Mouse (Mus musculus) midbrain, embryonic 13.5 days (tissue): ENCODE measurements around the gene Slamf6. TPM values are rescaled to one million over a fixed set of nuclear protein-coding genes. Genes with fewer than 3 reads are reported as not detected.
A peak's percentile ranks its signal among the peaks of the same experiment; 100 is the strongest.

ENCODE experiments used
- ATAC-seq: fragments of 200-750 bp; cut with Nextera tagmentation; 2 replicates; pipeline ENCODE4 v1.8.0; 2017; ENCODE audit warnings: mild to moderate bottlenecking, moderate TSS enrichment, moderate library complexity
- H3K27ac ChIP-seq: fragments of 300-500 bp; sonication (generic); 2 replicates; pipeline ENCODE4 v1.5.1; 2015; ENCODE audit warnings: inconsistent platforms, mild to moderate bottlenecking, moderate library complexity
- H3K27me3 ChIP-seq: fragments of 300-500 bp; sonication (generic); 2 replicates; pipeline ENCODE4 v1.6.1; 2015; ENCODE audit warnings: mild to moderate bottlenecking, inconsistent platforms
- H3K36me3 ChIP-seq: fragments of 300-500 bp; sonication (generic); 2 replicates; pipeline ENCODE4 v1.6.1; 2015; ENCODE audit warnings: mild to moderate bottlenecking, inconsistent platforms
- H3K4me1 ChIP-seq: fragments of 300-500 bp; sonication (generic); replicated peaks from 2 replicates; pipeline ENCODE4 v1.6.1; 2015; ENCODE audit warnings: inconsistent platforms
- H3K4me2 ChIP-seq: fragments of 300-500 bp; sonication (generic); replicated peaks from 2 replicates; pipeline ENCODE4 v1.6.1; 2015; ENCODE audit warnings: moderate library complexity, mild to moderate bottlenecking, inconsistent platforms
- H3K4me3 ChIP-seq: fragments of 300-500 bp; sonication (generic); replicated peaks from 2 replicates; pipeline ENCODE4 v1.5.1; 2015; ENCODE audit warnings: mild to moderate bottlenecking, inconsistent platforms
- H3K9ac ChIP-seq: fragments of 300-500 bp; sonication (generic); replicated peaks from 2 replicates; pipeline ENCODE4 v1.6.1; 2015; ENCODE audit warnings: mild to moderate bottlenecking, inconsistent platforms
- H3K9me3 ChIP-seq: fragments of 300-500 bp; sonication (generic); 2 replicates; pipeline ENCODE4 v1.6.1; 2016; ENCODE audit warnings: mild to moderate bottlenecking, inconsistent platforms
- WGBS: fragments of 180-500 bp; shearing (Covaris S2); methylation state at CpG from one replicate; pipeline ENCODE4 v1.1.7; 2015; 5-methylcytosine and 5-hydroxymethylcytosine counted together
- polyA plus RNA-seq: library from polyadenylated mRNA; unstranded; fragments of >200 nt; fragmentation: Nextera tagmentation; extraction: Ambion mirVana; gene quantifications from 2 replicates; pipeline ENCODE4 v1.2.1, GENCODE M21; 2015

Gene Slamf6
- polyA plus RNA-seq, 1 experiment from 2014 or later, result not detected

DNA sequence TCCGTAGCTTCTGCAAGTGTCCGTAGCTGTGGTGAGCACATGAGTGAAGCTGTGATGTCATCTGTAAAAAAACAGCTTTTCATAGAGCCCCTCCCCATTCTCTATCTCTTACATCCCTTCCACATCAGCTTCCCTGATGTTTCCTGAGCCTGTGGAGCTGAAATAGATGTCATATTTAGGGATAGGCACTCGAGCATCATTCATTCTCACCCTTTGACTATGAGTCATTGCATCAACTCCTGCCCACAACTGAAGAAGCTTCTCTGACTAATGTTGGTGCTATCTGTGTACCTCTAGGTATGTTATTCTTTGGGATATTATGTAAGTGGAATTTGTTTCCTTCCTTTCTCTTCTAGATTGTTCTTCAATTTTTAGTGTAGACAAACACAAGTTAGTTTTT is 7.6 kb downstream of the Slamf6 start:
- H3K4me2 ChIP-seq, result no peak overlapping the region
- H3K36me3 ChIP-seq, result no peaks in the 10 kb centered on the region
- H3K9ac ChIP-seq, result no peak overlapping the region
- H3K4me1 ChIP-seq, result no peaks in the 10 kb centered on the region
- H3K27me3 ChIP-seq, result no peaks in the 10 kb centered on the region
- no peak overlapping the region for H3K27ac ChIP-seq
- no peak overlapping the region for H3K4me3 ChIP-seq
- 72% methylated on average over 3 of the region's 3 CpGs for WGBS
- no peak for ATAC-seq
- no peaks in the 10 kb centered on the region for H3K9me3 ChIP-seq

GRCm38 (mm10) chr1:171933851-171934250 is 16.5 kb downstream of the Slamf6 start:
- no peak overlapping the region for H3K27ac ChIP-seq
- H3K4me3 ChIP-seq, result no peak overlapping the region
- H3K4me1 ChIP-seq, result no peaks in the 10 kb centered on the region
- H3K4me2 ChIP-seq, result no peak overlapping the region
- WGBS, result 68% methylated on average over 3 of the region's 3 CpGs
- H3K36me3 ChIP-seq, result no peaks in the 10 kb centered on the region
- no peaks in the 10 kb centered on the region for H3K27me3 ChIP-seq
- no peak for ATAC-seq
- no peaks in the 10 kb centered on the region for H3K9me3 ChIP-seq
- H3K9ac ChIP-seq, result no peak overlapping the region

DNA sequence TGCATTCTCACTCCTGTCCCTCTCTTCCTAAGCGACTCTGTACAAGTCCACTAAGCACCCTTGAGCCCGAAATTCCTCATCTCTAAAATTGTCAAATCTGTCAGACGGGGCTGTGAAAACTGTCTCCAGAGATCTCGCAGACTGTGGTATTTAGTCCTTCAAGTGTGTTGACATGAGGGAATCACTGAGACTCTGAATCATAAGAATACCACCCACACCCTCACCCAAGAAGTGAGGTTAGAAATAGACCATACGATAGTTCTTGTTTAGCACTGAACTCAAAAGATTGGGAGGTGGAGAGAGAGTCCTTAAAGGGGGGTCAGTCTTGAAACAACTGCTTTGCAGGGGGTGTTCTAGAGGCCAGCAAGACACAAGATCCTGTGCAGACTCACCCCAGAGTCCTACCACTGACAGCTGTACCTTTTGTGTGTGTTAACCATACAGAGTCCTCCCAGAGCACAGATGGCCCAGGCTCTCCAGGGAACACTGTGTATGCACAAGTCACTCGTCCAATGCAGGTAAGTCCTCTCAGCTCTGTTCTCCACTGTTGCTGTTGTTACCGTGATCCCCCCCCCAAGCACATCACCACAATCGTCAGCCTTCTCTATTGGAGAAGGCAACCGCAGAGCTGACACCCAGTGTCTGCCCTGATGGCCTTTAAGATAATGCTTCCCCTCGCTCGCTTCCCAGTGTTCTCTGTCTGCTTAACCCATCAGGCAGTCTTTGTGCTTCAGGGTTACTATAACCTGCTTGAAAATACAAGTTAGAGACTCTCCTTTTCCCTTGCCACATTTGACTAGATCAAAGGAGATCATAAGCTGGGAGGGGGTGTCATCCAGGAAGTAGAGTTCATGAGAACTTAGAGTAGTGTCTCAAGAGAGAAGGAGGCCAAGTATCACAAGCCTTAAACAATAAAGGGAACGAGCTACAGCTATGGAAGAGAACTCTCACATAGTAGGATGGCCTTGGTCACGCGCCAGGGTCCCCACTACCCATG is 21.9 kb downstream of the Slamf6 start:
- Histone ChIP-seq H3K27me3 (no peaks in the 10 kb centered on the region), H3K9me3 (no peaks in the 10 kb centered on the region), H3K9ac (no peak overlapping the region), H3K4me2 (no peak overlapping the region), H3K27ac (no peak overlapping the region), H3K4me3 (no peak overlapping the region), H3K36me3 (no peaks in the 10 kb centered on the region), H3K4me1 (no peaks in the 10 kb centered on the region)
- WGBS, result 82% methylated on average over 14 of the region's 14 CpGs
- ATAC-seq, result no peak

- no peaks in the 10 kb centered on the region for H3K27me3 ChIP-seq
- no peak overlapping the region for H3K4me2 ChIP-seq
- WGBS, result 83% methylated on average over 6 of the region's 6 CpGs
- H3K9ac ChIP-seq, result no peak overlapping the region
- no peaks in the 10 kb centered on the region for H3K4me1 ChIP-seq
- ATAC-seq, result no peak
- H3K9me3 ChIP-seq, result no peaks in the 10 kb centered on the region
- no peak overlapping the region for H3K27ac ChIP-seq
- H3K36me3 ChIP-seq, result no peaks in the 10 kb centered on the region
- H3K4me3 ChIP-seq, result no peak overlapping the region
Measured at GRCm38 (mm10) chr1:171940626-171941025, 23.3 kb downstream of the Slamf6 start.

- Histone ChIP-seq H3K4me2 (no peak overlapping the region), H3K4me3 (no peak overlapping the region), H3K36me3 (no peaks in the 10 kb centered on the region), H3K27me3 (no peaks in the 10 kb centered on the region), H3K9me3 (no peaks in the 10 kb centered on the region), H3K4me1 (no peaks in the 10 kb centered on the region), H3K9ac (no peak overlapping the region), H3K27ac (no peak overlapping the region)
- ATAC-seq, result peak; percentile 53; the same call in 1 of the 2 replicates
- 33% methylated on average over 6 of the region's 6 CpGs for WGBS
Measured at GRCm38 (mm10) chr1:171946447-171946995, 29.2 kb downstream of the Slamf6 start.

DNA sequence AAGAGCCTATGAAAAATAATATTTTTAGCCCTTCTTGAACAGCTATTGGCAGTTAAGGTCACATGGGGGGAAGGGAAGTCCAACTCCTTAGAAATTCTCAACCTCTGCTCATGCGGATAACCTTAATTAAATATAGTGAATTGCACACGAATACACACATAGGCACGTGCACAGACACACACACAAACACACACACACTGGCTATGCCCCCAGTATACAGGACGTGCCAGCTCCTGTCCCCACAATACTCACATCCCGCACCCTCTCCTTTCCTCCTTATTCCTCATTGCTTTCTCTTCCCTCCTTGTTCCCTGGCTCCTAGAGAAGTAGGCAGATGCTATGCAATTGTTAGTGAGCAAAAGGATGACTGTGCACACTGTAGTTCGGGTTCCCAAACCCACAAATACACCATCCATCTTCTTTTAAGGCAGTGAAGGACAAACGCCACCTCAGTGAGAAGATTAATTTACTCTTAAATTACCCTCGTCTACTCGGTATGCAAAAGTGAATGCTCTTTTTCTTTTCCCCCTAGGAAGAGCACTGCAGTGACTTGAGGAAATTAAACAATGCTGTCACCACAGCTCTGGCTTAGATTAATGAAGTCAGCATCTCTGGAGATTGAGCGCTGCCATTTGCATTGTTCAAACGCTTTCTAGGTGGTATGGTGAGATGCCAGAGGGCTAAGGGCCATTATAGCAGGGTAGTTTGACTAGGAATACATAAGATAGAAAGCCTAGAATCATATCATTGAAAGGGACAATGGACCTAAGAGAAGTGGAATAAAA is 31.0 kb downstream of the Slamf6 start:
- WGBS, result 78% methylated on average over 11 of the region's 11 CpGs

GRCm38 (mm10) chr1:171948946-171949508 is 31.7 kb downstream of the Slamf6 start:
- Histone ChIP-seq H3K27me3 (no peaks in the 10 kb centered on the region), H3K36me3 (no peaks in the 10 kb centered on the region), H3K4me1 (no peaks in the 10 kb centered on the region), H3K9ac (no peak overlapping the region), H3K4me2 (no peak overlapping the region), H3K9me3 (no peaks in the 10 kb centered on the region), H3K27ac (no peak overlapping the region), H3K4me3 (no peak overlapping the region)
- 79% methylated on average over 6 of the region's 6 CpGs for WGBS
- ATAC-seq, result no peak

More for the DNA sequence above, 31.0 kb downstream of the Slamf6 start:
- no peak for ATAC-seq
- Histone ChIP-seq H3K27me3 (no peaks in the 10 kb centered on the region), H3K4me1 (no peaks in the 10 kb centered on the region), H3K9ac (no peak overlapping the region), H3K27ac (no peak overlapping the region), H3K36me3 (no peaks in the 10 kb centered on the region), H3K4me3 (no peak overlapping the region), H3K9me3 (no peaks in the 10 kb centered on the region), H3K4me2 (no peak overlapping the region)

DNA sequence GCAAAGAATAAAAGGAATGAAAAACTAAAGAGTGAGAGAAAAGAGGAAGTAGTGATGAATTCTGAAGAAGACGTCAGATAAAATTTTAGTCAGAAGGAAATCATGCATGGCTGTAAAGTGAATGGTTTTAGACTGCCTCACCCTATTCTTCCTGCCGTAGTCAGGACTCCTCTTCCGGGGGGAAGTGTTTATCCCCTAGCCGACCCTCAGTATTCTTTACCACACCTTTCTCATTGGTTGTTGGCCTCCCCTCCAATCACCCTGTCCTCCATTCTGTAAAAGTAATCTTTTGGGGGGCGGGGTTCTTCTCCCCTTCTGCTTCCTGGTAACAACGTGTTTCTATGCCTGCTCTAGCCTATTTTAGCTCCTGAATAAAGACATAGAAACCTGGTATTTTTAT is 37.8 kb downstream of the Slamf6 start:
- Histone ChIP-seq H3K9ac (no peak overlapping the region), H3K27ac (no peak overlapping the region), H3K27me3 (no peaks in the 10 kb centered on the region), H3K4me2 (no peak overlapping the region), H3K9me3 (no peaks in the 10 kb centered on the region), H3K36me3 (no peaks in the 10 kb centered on the region), H3K4me3 (no peak overlapping the region), H3K4me1 (no peaks in the 10 kb centered on the region)
- no peak for ATAC-seq
- WGBS, result 77% methylated on average over 6 of the region's 6 CpGs

DNA sequence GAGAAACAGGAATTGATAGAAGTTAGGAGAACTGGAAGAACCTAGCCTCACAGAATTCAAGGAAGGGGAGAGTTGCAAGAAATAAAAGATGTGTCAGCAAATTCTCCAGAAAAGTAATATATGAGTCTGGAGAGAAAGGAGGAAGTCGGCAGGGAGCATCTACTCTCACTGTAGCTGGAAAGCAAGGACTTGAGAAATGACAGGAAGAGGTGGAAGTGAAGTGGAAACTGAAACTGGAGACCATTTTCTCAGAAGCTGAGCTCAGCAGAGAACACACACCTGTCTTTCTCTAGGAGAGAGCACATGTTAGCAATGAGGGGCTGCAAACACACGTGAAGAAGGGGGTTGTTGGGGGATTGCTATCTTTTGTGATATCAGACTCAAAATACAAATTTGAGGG is 40.1 kb downstream of the Slamf6 start:
- H3K9ac ChIP-seq, result no peak overlapping the region
- H3K4me3 ChIP-seq, result no peak overlapping the region
- H3K4me1 ChIP-seq, result no peaks in the 10 kb centered on the region
- 83% methylated on average over 2 of the region's 2 CpGs for WGBS
- no peaks in the 10 kb centered on the region for H3K27me3 ChIP-seq
- H3K27ac ChIP-seq, result no peak overlapping the region
- no peaks in the 10 kb centered on the region for H3K9me3 ChIP-seq
- no peak overlapping the region for H3K4me2 ChIP-seq
- H3K36me3 ChIP-seq, result no peaks in the 10 kb centered on the region
- ATAC-seq, result no peak

- Histone ChIP-seq H3K9me3 (no peaks in the 10 kb centered on the region), H3K9ac (no peak overlapping the region), H3K36me3 (no peaks in the 10 kb centered on the region), H3K27ac (no peak overlapping the region), H3K27me3 (no peaks in the 10 kb centered on the region), H3K4me3 (no peak overlapping the region), H3K4me1 (0 out of 2 replicates have a peak, but pooled peaks cover 2% of the 10 kb centered on the region), H3K4me2 (no peak overlapping the region)
- 87% methylated on average over 5 of the region's 5 CpGs for WGBS
- no peak for ATAC-seq
Measured at GRCm38 (mm10) chr1:171960726-171961125, 43.4 kb downstream of the Slamf6 start.

- no peak overlapping the region for H3K9ac ChIP-seq
- 0 out of 2 replicates have a peak, but pooled peaks cover 2% of the 10 kb centered on the region for H3K4me1 ChIP-seq
- no peak overlapping the region for H3K27ac ChIP-seq
- H3K36me3 ChIP-seq, result no peaks in the 10 kb centered on the region
- no peaks in the 10 kb centered on the region for H3K27me3 ChIP-seq
- no peak overlapping the region for H3K4me3 ChIP-seq
- no peaks in the 10 kb centered on the region for H3K9me3 ChIP-seq
- no peak overlapping the region for H3K4me2 ChIP-seq
- 91% methylated on average over 6 of the region's 6 CpGs for WGBS
- ATAC-seq, result no peak
Measured at GRCm38 (mm10) chr1:171961704-171962103, 44.4 kb downstream of the Slamf6 start.
